ENCODE assay signal across 8 mouse cellular contexts in genomic region chr11:109621183-109621582, GRCm38 (mm10). TPM values are rescaled to one million over a fixed set of nuclear protein-coding genes. Genes with fewer than 3 reads are reported as not detected.
DNase-seq lines count a peak whose midpoint lies in the region; ATAC-seq and TF ChIP-seq lines count a peak whose summit lies in the region.

No protein-coding gene starts in this region.

- H3K4me3 ChIP-seq in neural tube, embryonic 15.5 days (replicated peaks), result no peak overlapping the region
- no peak overlapping the region for H3K4me3 ChIP-seq in myocyte

- H3K27me3 ChIP-seq in neural tube, embryonic 15.5 days (replicated peaks), result no peaks in the 10 kb centered on the region
- no peaks in the 10 kb centered on the region for H3K27me3 ChIP-seq in myocyte (ENCODE audit: control insufficient read depth, insufficient read depth, insufficient read length)

- H3K27ac ChIP-seq in neural tube, embryonic 15.5 days (replicated peaks), result no peak overlapping the region

- 13% methylated on average over 2 of the region's 2 CpGs for WGBS in neural tube, embryonic 15.5 days

- no peaks in the 10 kb centered on the region for H3K36me3 ChIP-seq in neural tube, embryonic 15.5 days
- H3K36me3 ChIP-seq in myocyte (ENCODE audit: control insufficient read depth, insufficient read depth), result no peaks in the 10 kb centered on the region

- H3K9me3 ChIP-seq in neural tube, embryonic 15.5 days (replicated peaks), result no peaks in the 10 kb centered on the region

- H3K4me1 ChIP-seq in neural tube, embryonic 15.5 days, result 0 out of 2 replicates have a peak, but pooled peaks cover 2% of the 10 kb centered on the region

- no peak for ATAC-seq in neural tube, embryonic 15.5 days (ENCODE audit: low FRiP score)

- no peak overlapping the region for H3K9ac ChIP-seq in neural tube, embryonic 15.5 days (replicated peaks)

- TF ChIP-seq POLR2A in myocyte (IDR thresholded peaks at IDR 0.05; ENCODE audit: insufficient read length, low read depth), result no peak

- H3K79me2 ChIP-seq in myocyte (ENCODE audit: control insufficient read depth, insufficient read depth), result no peaks in the 10 kb centered on the region

- intact Hi-C loops in heart, postnatal 10 days (cut with DNase I), result loop anchor here (1.0 kb wide), 2 partner anchors 176 to 239 kb away; no protein-coding TSS in a partner anchor
- intact Hi-C loops in left cerebral cortex, postnatal 36 days (cut with DNase I), result no loop called here

- no peak overlapping the region for H3K4me2 ChIP-seq in neural tube, embryonic 15.5 days
- peak overlapping the region; percentile 64 for H3K4me2 ChIP-seq in myocyte (ENCODE audit: low read depth)

- no peak overlapping the region for H3ac ChIP-seq in myocyte (ENCODE audit: control insufficient read depth, insufficient read length)

- peak; percentile 52 to 88 for DNase-seq in adrenal gland, adult (ENCODE audit: inconsistent age in 2 of 2, low spot score in 1 of 2)
- no peak for DNase-seq in adrenal gland, postnatal 4 days (ENCODE audit: low spot score in 2 of 2)
- DNase-seq in neural tube, embryonic 10.5 days (ENCODE audit: extremely low spot score, low spot score), result peak; percentile 48
- DNase-seq in c-Kit-negative CD71-positive TER-119-positive erythroid progenitor cells, embryonic 14.5 days (ENCODE audit: low read depth, low spot score), result peak; percentile 59
- peak; percentile 67 to 81 for DNase-seq in heart, postnatal 10 days
- peak; percentile 32 to 44 for DNase-seq in left cerebral cortex, postnatal 36 days (ENCODE audit: low spot score in 2 of 2)

TF ChIP-seq in myocyte, 11 proteins besides CTCF, POLR2A, EP300 and RAD21:
- TF ChIP-seq TCF12 (IDR thresholded peaks at IDR 0.05; ENCODE audit: insufficient read depth, poor library complexity, severe bottlenecking), result no peak
- no peak for TF ChIP-seq E2F4 (IDR thresholded peaks at IDR 0.05; ENCODE audit: insufficient read depth)
- TF ChIP-seq CEBPB (IDR thresholded peaks at IDR 0.05; ENCODE audit: insufficient read depth, poor library complexity, severe bottlenecking), result no peak
- TF ChIP-seq MYOD1 (IDR thresholded peaks at IDR 0.05; ENCODE audit: control insufficient read depth in 1 of 3, insufficient read length in 2 of 3, low read depth in 2 of 3), result no peak
- no peak for TF ChIP-seq SRF (IDR thresholded peaks at IDR 0.05; ENCODE audit: control insufficient read depth, insufficient read length, low read depth)
- TF ChIP-seq POLR2AphosphoS2 (IDR thresholded peaks at IDR 0.05; ENCODE audit: insufficient read length, low read depth), result no peak
- TF ChIP-seq MYOG (IDR thresholded peaks at IDR 0.05; ENCODE audit: control insufficient read depth in 1 of 3, insufficient read depth in 1 of 3, insufficient read length in 2 of 3, low read depth in 2 of 3), result no peak
- TF ChIP-seq USF1 (IDR thresholded peaks at IDR 0.05; ENCODE audit: low read depth), result no peak
- TF ChIP-seq TCF3 (IDR thresholded peaks at IDR 0.05; ENCODE audit: insufficient read length, low read depth), result no peak
- TF ChIP-seq MAX (IDR thresholded peaks at IDR 0.05; ENCODE audit: low read depth), result no peak
- no peak for TF ChIP-seq REST (IDR thresholded peaks at IDR 0.05; ENCODE audit: insufficient read depth, insufficient read length)
TF ChIP-seq in myocyte: peak in this region for 0.

RNA-seq across cellular contexts. Expression of gene Wipi1, which starts 9.4 kb away (rescaled TPM):
- 10 to 100 TPM; 51.9 to 53.1 TPM for total RNA-seq in adrenal gland, postnatal 4 days (2021)
- polyA plus RNA-seq in neural tube, embryonic 15.5 days (2015; fragmentation: Nextera tagmentation; extraction: Ambion mirVana), result 16.7 and 22.5 TPM in 2 replicates
- 100 to 1,000 TPM; 101 to 112 TPM for total RNA-seq in heart, postnatal 10 days (2021)
- 10 to 100 TPM; 22.3 to 22.7 TPM for total RNA-seq in left cerebral cortex, postnatal 36 days (2021)
- polyA plus RNA-seq in myocyte (2012; fragmentation: generic; extraction: Trizol), result 71.9 TPM

RNA-seq across cellular contexts. Expression of gene Prkar1a, which starts 28.0 kb away (rescaled TPM):
- 100 to 1,000 TPM; 428 to 430 TPM for total RNA-seq in adrenal gland, postnatal 4 days (2021)
- 451 and 458 TPM in 2 replicates for polyA plus RNA-seq in neural tube, embryonic 15.5 days (2015; fragmentation: Nextera tagmentation; extraction: Ambion mirVana)
- 100 to 1,000 TPM; 550 to 591 TPM for total RNA-seq in heart, postnatal 10 days (2021)
- 100 to 1,000 TPM; 563 to 569 TPM for total RNA-seq in left cerebral cortex, postnatal 36 days (2021)
- polyA plus RNA-seq in myocyte (2012; fragmentation: generic; extraction: Trizol), result 406 TPM

Comparison
In these comparisons a context has a peak if more than half of its experiments do, and no peak if none do; other contexts are left out.
1. DNase-seq: peak in adrenal gland, adult (2 of 2), neural tube, embryonic 10.5 days (single experiment), c-Kit-negative CD71-positive TER-119-positive erythroid progenitor cells, embryonic 14.5 days (single experiment), heart, postnatal 10 days (2 of 2) and left cerebral cortex, postnatal 36 days (2 of 2); none in adrenal gland, postnatal 4 days (0 of 2).